Mouse (Mus musculus) kidney, postnatal 0 days (tissue): Measurements from ENCODE around the gene Pip4p1. TPM values are rescaled to one million over a fixed set of nuclear protein-coding genes. Genes with fewer than 3 reads are reported as not detected.
"Not testable (repeated sequence)": the region's sequence is repeated elsewhere in the genome, so short reads cannot be mapped to it uniquely, and the experiment has no call there.

Experiments
- ATAC-seq: fragments of 200-750 bp; cut with Nextera tagmentation; replicated peaks from 2 replicates; pipeline ENCODE4 v1.8.0; 2017; ENCODE audit warnings: low read depth, moderate number of reproducible peaks, moderate TSS enrichment, moderate library complexity; ENCODE audit not compliant: low FRiP score
- DNase-seq: peaks from one replicate; pipeline ENCODE4 v3.0.0-alpha.2; 2016; ENCODE audit warnings: low spot score
- H3K27ac ChIP-seq: fragments of 300-500 bp; sonication (generic); 2 replicates; pipeline ENCODE4 v1.5.1; 2014; ENCODE audit warnings: mild to moderate bottlenecking
- H3K27me3 ChIP-seq: fragments of 300-500 bp; sonication (generic); 2 replicates; pipeline ENCODE4 v1.6.1; 2014; ENCODE audit warnings: low read length, mixed read lengths; ENCODE audit not compliant: insufficient read depth
- H3K36me3 ChIP-seq: fragments of 300-500 bp; sonication (generic); 2 replicates; pipeline ENCODE4 v1.6.1; 2014; ENCODE audit warnings: low read length, mixed read lengths; ENCODE audit not compliant: insufficient read depth
- H3K4me1 ChIP-seq: fragments of 300-500 bp; sonication (generic); replicated peaks from 2 replicates; pipeline ENCODE4 v1.6.1; 2014; ENCODE audit warnings: antibody characterized with exemption, low read length, mixed read lengths; ENCODE audit not compliant: insufficient read depth
- H3K4me2 ChIP-seq: fragments of 300-500 bp; sonication (generic); 2 replicates; pipeline ENCODE4 v1.6.1; 2014; ENCODE audit warnings: mild to moderate bottlenecking, low read length, moderate library complexity, mixed read lengths
- H3K4me3 ChIP-seq: fragments of 300-500 bp; sonication (generic); replicated peaks from 2 replicates; pipeline ENCODE4 v1.5.1; 2014; ENCODE audit warnings: low read depth, low read length
- H3K9ac ChIP-seq: fragments of 300-500 bp; sonication (generic); 2 replicates; pipeline ENCODE4 v1.6.1; 2014; ENCODE audit warnings: low read depth, low read length
- H3K9me3 ChIP-seq: fragments of 300-500 bp; sonication (generic); replicated peaks from 2 replicates; pipeline ENCODE4 v1.6.1; 2016; ENCODE audit warnings: low read length, inconsistent platforms, mixed read lengths
- CTCF ChIP-seq: IDR thresholded peaks from 2 replicates; pipeline ENCODE4 v1.5.1; 2016; ENCODE audit warnings: antibody characterized with exemption, low read depth, mild to moderate bottlenecking, moderate library complexity
- WGBS: fragments of 180-500 bp; shearing (Covaris S2); extraction: QIAGEN DNeasy Blood & Tissue Kit; methylation state at CpG from one replicate; pipeline ENCODE4 v1.1.7; 2014; 5-methylcytosine and 5-hydroxymethylcytosine counted together
- polyA plus RNA-seq: library from polyadenylated mRNA; unstranded; fragments of >200 nt; fragmentation: Nextera tagmentation; extraction: Ambion mirVana; gene quantifications from 2 replicates; pipeline ENCODE4 v1.2.1, GENCODE M21; 2015

Gene Pip4p1
- polyA plus RNA-seq, result 49.5 and 52.6 TPM in 2 replicates

DNA sequence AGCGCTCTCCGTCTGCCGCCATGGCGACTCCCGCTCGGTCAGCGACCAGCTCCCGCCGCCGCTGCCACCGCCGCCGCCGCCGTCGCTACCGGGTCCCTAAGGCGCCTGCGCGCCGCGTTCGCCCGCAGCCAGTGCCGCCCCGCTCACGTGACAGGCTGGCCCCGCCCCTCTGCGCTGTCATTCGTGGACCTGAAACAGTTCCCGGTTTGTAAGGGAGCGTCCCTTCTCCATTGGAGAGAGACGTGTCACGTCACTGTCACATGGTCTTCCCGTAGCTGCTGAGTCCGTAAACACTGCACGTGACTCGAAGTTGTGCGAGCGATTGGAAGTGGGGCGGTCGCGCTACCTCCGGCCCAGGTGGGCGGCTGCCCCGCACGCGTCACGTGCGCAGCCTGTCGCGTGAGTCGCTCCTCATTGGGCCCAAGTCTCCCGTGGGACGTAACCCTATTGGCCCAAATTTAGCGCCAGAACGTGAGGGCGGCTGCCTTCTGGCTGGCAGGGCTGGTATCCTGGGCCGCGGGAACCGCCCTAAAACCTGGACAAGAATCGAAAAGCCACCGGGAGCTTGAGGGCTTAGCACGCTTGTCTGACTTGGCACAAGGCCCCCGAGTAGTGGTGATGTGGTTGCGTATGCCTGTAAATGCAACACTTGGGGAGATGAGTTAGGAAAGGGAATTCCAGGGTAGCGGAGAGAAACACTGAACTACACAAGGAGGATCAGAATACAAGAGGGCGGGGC lies at the start of gene Pip4p1, which contains the start of gene Pnp:
Gene Pip4p1, minus strand, starts transcription at position 103 of the 739 bp plus-strand sequence.
Gene Pnp, plus strand, starts transcription at position 329 of the 739 bp plus-strand sequence.
- H3K9ac ChIP-seq, result peak within 1 kb of the TSS; percentile 94
- peak within 1 kb of the TSS; percentile 84 for H3K4me2 ChIP-seq
- 0 out of 2 replicates have a peak, but pooled peaks cover 2% of the 10 kb centered on the region for H3K4me1 ChIP-seq
- no peak for TF ChIP-seq CTCF
- H3K4me3 ChIP-seq, result peak within 1 kb of the TSS; percentile 88
- H3K36me3 ChIP-seq, result peaks cover 23% of the 10 kb centered on the region
- WGBS, result under 1% methylated on average over 68 of the region's 68 CpGs
- DNase-seq (peak; percentile 99), ATAC-seq (peak; percentile 100)
- H3K27me3 ChIP-seq, result no peaks in the 10 kb centered on the region
- peak within 1 kb of the TSS; percentile 87 for H3K27ac ChIP-seq
- no peaks in the 10 kb centered on the region for H3K9me3 ChIP-seq

GRCm38 (mm10) chr14:50979631-50980030 lies 49.0 kb upstream of the Pip4p1 start:
- H3K9me3 ChIP-seq, result no peaks in the 10 kb centered on the region
- TF ChIP-seq CTCF, result no peak
- H3K27ac ChIP-seq, result peak overlapping the region; percentile 39
- H3K4me2 ChIP-seq, result no peak overlapping the region
- no peaks in the 10 kb centered on the region for H3K36me3 ChIP-seq
- H3K4me1 ChIP-seq, result peaks cover 4% of the 10 kb centered on the region; the same call in 1 of the 2 replicates
- ATAC-seq (no peak), DNase-seq (no peak)
- H3K4me3 ChIP-seq, result no peak overlapping the region
- H3K9ac ChIP-seq, result no peak overlapping the region
- no peaks in the 10 kb centered on the region for H3K27me3 ChIP-seq

DNA sequence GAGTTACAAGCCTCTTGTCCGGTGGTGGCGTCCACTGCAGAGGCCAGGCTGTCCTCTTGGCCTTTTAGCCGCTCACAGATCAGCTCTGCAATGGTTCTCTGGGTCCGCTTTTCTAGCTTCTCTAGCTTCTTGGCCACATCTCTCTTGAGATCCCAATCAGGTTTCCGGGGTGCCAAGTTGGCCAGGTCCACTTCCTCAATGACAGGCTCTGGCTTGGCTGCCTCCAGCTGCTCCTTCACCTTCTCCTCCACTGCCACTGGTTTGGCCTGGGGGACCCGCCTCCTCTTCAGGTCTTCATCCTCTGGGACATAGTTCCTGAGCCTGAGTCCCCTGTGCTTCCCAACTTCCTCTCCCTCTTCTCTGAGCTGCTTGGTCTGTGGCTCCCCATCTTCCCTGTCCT lies 47.8 kb upstream of the Pip4p1 start:
- not testable (repeated sequence) for H3K4me3 ChIP-seq, ATAC-seq, H3K36me3 ChIP-seq, H3K9me3 ChIP-seq, DNase-seq, H3K9ac ChIP-seq, H3K4me1 ChIP-seq, H3K27me3 ChIP-seq, H3K4me2 ChIP-seq, H3K27ac ChIP-seq
- 77% methylated on average over 6 of the region's 6 CpGs for WGBS

DNA sequence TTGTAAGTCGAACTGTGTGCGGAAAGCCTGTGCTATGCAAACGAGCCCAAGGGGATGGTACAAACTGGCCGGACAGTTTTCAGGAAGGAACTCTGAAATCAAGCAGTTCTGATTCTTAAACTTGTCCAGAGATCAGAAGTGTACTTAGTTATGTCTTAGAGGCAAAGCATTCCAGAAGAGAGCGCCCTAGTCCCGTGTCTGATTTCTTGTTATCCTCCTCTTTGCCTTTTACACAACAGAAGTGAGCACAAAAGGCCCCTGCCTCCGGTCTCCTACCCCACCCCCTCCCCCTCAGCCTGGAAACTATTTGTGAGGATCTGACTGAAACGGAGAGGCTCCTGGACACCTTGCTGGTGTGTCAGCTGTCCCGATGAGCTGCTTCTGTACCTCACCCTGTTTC lies 46.0 kb upstream of the Pip4p1 start:
- peak; percentile 59 for TF ChIP-seq CTCF
- Histone ChIP-seq H3K9ac (no peak overlapping the region), H3K4me2 (no peak overlapping the region), H3K9me3 (no peaks in the 10 kb centered on the region), H3K27me3 (no peaks in the 10 kb centered on the region), H3K27ac (no peak overlapping the region), H3K36me3 (no peaks in the 10 kb centered on the region), H3K4me1 (peaks cover 4% of the 10 kb centered on the region; the same call in 1 of the 2 replicates), H3K4me3 (no peak overlapping the region)
- ATAC-seq, result no peak; the same call in 1 of the 2 replicates
- DNase-seq, result peak; percentile 79
- WGBS, result 12% methylated on average over 9 of the region's 9 CpGs

- H3K4me3 ChIP-seq, result no peak overlapping the region
- WGBS, result 68% methylated on average over 5 of the region's 5 CpGs
- DNase-seq (no peak), ATAC-seq (no peak)
- no peak overlapping the region for H3K9ac ChIP-seq
- H3K27me3 ChIP-seq, result no peaks in the 10 kb centered on the region
- no peaks in the 10 kb centered on the region for H3K36me3 ChIP-seq
- peaks cover 4% of the 10 kb centered on the region; the same call in 1 of the 2 replicates for H3K4me1 ChIP-seq
- no peak for TF ChIP-seq CTCF
- no peak overlapping the region for H3K27ac ChIP-seq
- no peaks in the 10 kb centered on the region for H3K9me3 ChIP-seq
- no peak overlapping the region for H3K4me2 ChIP-seq
Measured at GRCm38 (mm10) chr14:50975001-50975400, 44.3 kb upstream of the Pip4p1 start.

DNA sequence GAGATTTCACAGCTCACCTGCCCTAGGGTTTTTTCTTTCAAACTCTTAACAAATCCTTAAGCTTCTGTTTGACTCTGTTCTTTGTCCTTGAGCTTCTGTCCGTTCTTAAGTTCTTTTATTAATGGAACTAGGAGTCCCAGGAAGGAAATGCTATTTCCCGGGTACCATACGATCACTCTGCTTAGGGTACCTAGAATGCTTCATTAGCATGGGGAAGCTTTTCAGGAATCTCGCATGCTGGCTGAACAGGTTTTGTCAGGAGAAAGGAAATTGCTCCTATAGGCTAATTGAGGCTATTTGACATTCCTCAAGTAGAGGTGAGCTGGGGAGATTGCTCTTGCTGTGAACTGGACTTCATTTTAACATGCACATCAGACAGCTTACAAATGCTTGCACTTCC lies 43.0 kb upstream of the Pip4p1 start:
- H3K27me3 ChIP-seq, result no peaks in the 10 kb centered on the region
- H3K4me1 ChIP-seq, result peaks cover 4% of the 10 kb centered on the region; the same call in 1 of the 2 replicates
- H3K27ac ChIP-seq, result peak overlapping the region; percentile 20; the same call in 1 of the 2 replicates
- 38% methylated on average over 4 of the region's 4 CpGs for WGBS
- no peak overlapping the region for H3K4me3 ChIP-seq
- no peak for TF ChIP-seq CTCF
- no peak overlapping the region for H3K9ac ChIP-seq
- H3K4me2 ChIP-seq, result no peak overlapping the region
- H3K9me3 ChIP-seq, result no peaks in the 10 kb centered on the region
- peak; percentile 27 for DNase-seq
- ATAC-seq, result 0 out of 2 replicates have a peak, but pooled peaks have one; percentile 37
- no peaks in the 10 kb centered on the region for H3K36me3 ChIP-seq

GRCm38 (mm10) chr14:50973054-50973453 lies 42.4 kb upstream of the Pip4p1 start:
- not testable (repeated sequence) for H3K4me2 ChIP-seq, H3K27me3 ChIP-seq, H3K4me3 ChIP-seq, H3K9ac ChIP-seq, H3K27ac ChIP-seq, DNase-seq, ATAC-seq, H3K4me1 ChIP-seq, H3K36me3 ChIP-seq, H3K9me3 ChIP-seq
- 92% methylated on average over 4 of the region's 5 CpGs for WGBS
